Mouse (Mus musculus) MN1 (cell line): Measurements from ENCODE around the gene Tdrkh.

Experiments used
- DNase-seq: peaks from one replicate; pipeline ENCODE4 v3.0.0-alpha.2; 2016; ENCODE audit warnings: low spot score

The Tdrkh gene

DNA sequence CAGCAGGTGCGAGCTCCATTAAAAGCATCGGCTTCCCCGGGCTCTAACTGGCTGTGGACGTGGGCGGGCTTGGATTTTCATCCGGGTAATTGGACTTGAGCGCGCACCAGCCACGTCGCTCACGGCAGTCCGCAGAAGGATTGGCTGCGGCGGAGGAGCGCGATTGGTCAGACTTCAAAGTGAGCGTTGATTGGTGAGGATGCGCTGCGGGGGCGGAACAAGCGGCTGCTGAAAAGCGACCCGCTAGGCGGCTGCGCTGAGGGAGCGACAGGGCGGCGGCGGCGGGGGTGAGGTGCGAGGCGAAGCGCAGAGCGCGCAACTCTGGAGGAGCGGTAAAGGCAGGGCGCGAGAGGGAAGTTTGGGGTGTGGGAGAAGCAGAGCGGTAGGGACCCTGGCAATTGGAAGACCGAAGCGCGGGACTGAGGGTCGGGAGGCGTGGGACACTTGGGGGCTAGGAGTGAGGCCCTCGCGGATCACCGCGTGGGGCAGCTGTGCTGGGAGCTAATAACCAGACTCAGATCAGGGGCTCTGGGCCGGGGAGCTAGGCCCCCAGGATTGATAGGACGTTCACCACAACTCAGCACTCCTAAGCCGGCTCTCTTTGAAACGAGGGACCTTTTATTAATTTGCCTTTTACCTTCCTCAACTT lies at the start of gene Tdrkh:
Tdrkh (plus strand) TSS at position 243 of the 649 bp plus-strand sequence.
- DNase-seq = peak; percentile 99

GRCm38 (mm10) chr3:94363291-94364153 lies 49.6 kb upstream of the Tdrkh start:
- no peak for DNase-seq

DNA sequence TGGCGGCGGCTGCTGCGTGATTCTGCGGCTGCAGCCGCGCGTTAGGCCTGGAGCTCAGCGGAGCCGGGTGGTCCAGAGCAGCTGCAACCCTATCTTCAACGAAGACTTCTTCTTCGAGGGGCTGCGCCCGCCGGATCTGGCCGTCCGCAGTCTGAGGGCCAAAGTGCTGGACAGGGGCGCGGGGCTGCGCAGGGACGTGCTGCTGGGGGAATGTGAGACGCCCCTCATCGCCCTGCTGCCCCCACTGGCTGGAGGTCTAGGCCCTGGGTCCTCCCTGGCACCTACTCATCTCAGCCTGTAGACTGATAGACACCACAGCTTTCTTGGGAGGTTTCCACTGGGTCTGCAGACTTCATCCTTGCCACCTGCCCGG lies 48.9 kb upstream of the Tdrkh start:
- DNase-seq = no peak

- DNase-seq = peak; percentile 85
These were observed 46.3 kb upstream of the Tdrkh start for GRCm38 (mm10) chr3:94366761-94367160.

GRCm38 (mm10) chr3:94367511-94367910 lies 45.6 kb upstream of the Tdrkh start:
- DNase-seq = no peak

DNA sequence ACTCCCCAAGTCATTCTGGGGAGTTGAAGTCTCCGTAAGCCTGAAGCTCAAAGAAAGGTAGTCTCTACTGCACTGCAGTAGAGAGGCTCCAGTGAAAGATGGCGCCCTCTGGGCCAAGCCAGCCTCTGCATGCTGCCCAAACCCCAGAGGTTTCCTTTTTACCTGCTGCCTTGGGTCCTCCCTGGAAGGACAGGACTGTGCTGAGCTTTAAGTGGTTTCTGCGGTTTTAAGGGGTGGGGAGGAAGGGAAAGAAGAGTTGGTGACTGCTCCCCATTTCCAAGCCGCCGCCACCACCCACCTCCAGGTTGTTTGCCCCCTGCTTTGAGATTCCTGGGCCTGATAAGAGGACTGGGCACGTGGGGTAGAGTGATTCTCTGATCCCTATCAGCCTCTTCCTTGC lies 44.4 kb upstream of the Tdrkh start:
- no peak for DNase-seq

DNA sequence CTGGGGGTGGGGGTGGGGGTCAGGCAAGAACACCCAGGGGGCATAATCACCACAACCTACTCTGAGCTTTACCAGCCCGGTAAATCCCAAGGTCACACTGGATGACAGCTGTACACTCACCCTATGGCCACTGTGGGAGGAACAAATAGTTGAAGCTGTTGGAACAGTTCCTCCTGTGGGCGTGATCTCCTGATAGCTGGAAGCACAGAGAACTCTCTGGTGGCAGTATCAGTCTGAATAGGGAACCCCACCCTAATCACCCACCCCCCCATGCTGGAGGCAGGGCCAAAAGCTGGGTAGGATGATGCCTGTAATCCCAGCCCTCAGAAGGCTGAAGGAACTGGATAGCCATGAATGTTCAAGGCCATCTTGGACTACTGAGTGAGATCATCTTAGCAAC lies 43.4 kb upstream of the Tdrkh start:
- no peak for DNase-seq

DNA sequence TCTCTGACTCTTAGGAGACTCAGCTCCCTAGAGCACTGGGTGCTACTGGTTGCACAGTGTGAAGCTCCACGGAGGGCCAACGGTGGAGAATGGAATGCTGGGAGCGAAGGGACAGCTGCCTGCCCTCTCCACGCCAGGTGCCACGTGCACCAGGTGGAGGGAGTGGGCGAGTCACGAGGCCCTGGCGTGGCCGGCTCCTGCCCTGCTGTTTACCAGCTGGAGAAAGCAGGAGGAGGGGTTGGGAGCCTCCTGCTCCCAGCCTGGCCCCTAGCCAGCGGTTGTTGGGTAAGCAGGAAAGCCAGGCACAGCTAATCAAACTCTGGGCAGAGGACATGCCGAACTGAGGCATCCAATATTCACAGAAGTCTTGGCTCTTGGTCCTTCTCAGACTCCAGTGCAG lies 41.4 kb upstream of the Tdrkh start:
- DNase-seq = peak; percentile 96

- DNase-seq = no peak
These were observed 41.0 kb upstream of the Tdrkh start for GRCm38 (mm10) chr3:94372038-94372437.

GRCm38 (mm10) chr3:94372641-94373040 lies 40.4 kb upstream of the Tdrkh start, which contains the start of gene Rorc:
Gene Rorc (plus strand): TSS chr3:94372794.
- peak; percentile 71 for DNase-seq

DNA sequence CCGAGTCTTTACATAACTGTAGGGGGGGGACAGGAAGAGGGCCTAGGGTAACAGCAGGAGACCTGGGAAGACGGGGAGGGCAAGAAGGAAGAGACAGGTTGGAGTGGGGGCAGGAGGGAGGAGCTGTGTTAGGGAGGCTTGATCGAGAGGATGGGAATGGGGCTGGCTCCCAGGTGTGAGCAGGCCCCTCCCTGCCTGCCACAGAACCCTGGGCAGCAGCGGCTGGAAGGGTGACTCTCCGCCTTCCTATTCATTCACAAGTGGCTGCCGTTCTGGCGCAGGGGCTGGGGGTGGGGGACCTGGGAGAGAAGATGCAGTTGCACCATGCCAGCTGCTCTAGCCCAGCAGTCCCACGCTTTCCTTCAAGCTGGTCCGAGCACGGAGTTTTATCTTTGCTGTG lies 40.0 kb upstream of the Tdrkh start:
- peak; percentile 54 for DNase-seq

GRCm38 (mm10) chr3:94373597-94374011 lies 39.5 kb upstream of the Tdrkh start:
- DNase-seq = peak; percentile 87

- DNase-seq = no peak
These were observed 38.4 kb upstream of the Tdrkh start for GRCm38 (mm10) chr3:94374636-94375035.

DNA sequence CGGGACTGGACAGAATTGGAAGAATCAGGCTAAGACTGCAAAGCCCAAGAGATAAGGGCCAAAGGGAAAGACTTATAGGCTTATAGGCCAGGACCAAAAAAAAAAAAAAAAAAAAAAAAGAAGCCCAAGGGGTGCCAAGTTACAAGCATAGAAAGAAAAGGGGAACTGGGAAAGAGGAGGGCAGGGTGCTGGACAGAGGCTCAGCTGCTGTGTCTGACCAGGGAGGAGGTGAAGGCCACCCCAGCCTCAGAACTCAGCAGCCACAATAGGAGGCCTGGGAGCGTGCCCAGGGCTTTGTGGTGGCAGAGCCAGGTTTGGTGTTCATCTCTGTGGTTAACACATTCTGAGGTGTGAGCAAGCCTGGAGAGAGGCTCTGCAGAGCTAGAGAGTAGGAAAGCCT lies 37.9 kb upstream of the Tdrkh start:
- DNase-seq = no peak

GRCm38 (mm10) chr3:94375861-94376260 lies 37.2 kb upstream of the Tdrkh start:
- DNase-seq = no peak

DNA sequence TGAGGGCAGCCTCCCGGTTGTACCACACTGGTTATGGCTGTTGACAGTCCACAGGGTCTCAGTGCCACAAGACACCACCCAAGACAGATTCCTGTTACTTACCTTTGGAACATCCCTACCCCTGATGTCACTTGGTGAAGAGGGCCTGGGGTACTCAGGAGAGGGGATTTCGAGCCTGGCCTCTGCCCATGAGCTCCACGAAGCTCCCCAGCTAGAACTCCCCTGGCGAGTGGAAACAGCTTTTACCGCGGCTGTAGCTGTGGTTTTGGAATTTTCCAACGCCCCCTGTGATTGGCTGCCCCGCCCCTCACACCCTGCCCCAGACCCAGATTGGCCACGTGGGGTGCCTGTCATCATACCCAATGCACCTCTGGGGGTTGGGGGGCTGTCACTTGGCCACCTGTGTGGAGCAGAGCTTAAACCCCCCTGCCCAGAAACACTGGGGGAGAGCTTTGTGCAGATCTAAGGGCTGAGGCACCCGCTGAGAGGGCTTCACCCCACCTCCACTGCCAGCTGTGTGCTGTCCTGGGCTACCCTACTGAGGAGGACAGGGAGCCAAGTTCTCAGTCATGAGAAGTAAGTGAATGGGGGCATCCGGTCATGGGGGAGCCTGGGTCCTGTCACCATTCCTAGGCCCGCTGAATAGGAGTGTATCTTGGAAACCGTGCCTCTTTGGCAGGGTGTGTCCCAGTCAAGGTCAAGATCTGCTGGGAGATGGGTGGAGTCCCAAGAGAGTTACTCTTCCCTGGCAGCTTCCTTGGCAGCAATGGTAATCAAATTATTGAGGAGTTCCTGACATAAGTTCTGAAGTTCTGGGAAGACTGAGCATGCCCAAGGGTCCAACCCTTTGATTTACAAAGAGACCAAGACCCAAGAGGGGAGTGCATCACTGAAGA lies 35.8 kb upstream of the Tdrkh start:
- peak; percentile 51 for DNase-seq

- DNase-seq = peak; percentile 40
These were observed 33.1 kb upstream of the Tdrkh start for GRCm38 (mm10) chr3:94379831-94380510.

DNA sequence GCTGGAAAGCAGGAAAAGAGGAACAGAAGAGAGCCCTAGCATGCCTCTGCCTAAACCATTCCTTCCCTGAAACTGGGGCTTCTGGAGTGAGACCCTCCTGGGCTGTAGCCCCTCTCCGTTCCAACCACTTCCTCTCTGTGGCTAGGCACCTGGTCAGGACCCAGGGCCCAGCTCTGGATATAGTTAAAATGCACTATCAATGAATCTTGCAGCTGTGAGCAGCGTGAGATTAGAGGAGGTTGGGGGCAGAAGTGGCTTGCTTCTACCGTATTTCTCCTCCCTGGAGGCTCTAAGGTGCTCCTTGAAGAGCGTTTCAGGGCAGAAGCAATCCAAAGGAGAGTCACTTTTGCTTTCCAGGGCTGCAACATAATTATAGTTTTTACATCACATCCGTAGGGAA lies 30.8 kb upstream of the Tdrkh start:
- no peak for DNase-seq

DNA sequence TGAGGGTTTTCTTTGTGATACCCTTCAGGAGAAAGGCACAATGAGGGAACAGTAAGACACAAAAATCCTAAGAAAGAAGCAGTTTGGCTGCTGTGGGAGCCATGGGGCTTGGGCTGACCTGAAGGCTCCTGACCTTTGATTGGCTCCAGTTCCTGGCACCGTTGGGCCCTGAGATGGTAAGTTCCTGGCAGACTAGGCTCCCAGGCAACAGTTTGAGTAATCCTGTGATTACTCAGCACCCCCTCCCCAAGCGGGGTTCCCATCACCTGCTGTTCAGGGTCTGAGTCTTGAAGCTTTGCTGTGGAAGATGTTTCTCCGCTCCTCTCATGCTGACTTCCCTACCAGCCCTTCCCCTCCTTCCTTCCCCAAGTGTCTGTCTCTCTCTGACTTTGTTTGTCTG lies 29.6 kb upstream of the Tdrkh start:
- DNase-seq = no peak

- DNase-seq = no peak
These were observed 26.4 kb upstream of the Tdrkh start for GRCm38 (mm10) chr3:94386671-94387070.

DNA sequence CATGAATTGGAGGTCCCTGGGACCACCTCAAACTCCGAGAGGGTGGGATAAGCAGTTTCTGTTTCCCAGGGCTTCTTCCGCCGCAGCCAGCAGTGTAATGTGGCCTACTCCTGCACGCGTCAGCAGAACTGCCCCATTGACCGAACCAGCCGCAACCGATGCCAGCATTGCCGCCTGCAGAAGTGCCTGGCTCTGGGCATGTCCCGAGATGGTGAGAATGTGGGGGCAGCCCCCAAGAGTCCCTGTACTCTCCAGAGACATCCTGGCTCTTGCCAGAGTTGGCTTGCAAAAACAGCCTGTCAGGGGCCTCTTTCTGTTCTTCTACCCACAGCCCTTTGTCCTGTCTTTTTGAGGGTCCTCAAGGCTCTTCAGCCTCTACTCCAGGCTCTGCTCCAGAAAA lies 25.7 kb upstream of the Tdrkh start:
- DNase-seq = no peak

- DNase-seq = no peak
These were observed 25.0 kb upstream of the Tdrkh start for GRCm38 (mm10) chr3:94388047-94388446.
